ENCODE assay signal across 9 mouse cellular contexts in the genomic region with DNA sequence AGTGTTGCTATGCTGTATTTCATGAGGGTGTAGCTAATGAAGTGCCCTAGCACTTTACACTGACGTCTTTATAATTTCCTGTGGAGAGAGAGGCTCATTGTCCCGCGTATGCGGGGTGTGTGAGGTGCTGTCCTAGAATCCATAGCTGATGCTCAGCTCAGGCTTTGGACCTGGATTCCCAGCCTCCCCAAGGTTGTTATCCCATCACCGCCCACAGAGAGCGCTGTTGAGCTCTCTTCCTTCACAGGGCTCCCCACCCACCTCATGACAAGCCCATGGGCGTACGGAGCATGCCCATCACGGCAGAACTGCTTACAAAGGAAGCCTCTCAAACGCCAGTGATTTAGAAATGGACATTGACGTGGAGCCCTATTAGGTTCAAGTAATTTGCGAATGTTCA.
A peak's percentile ranks its signal among the peaks of the same experiment; 100 is the strongest.
DNase-seq lines count a peak whose midpoint lies in the region; ATAC-seq and TF ChIP-seq lines count a peak whose summit lies in the region.
"Had no signal": no experiment of that assay in that cellular context is flagged by ENCODE, and none has a peak within 500 bp of the region (broad histone marks: within the 10 kb centered on the region; RNA-seq: fewer than 3 reads in every experiment).

No protein-coding gene starts in this region.

- H3K4me3 ChIP-seq in gastrocnemius, adult 2 months: no peak overlapping the region
- H3K4me3 ChIP-seq in neural tube, embryonic 15.5 days (replicated peaks): no peak overlapping the region
- no peak overlapping the region for H3K4me3 ChIP-seq in midbrain, postnatal 0 days (ENCODE audit: low read depth, low read length)

- TF ChIP-seq CTCF in gastrocnemius, adult 2 months (IDR thresholded peaks at IDR 0.05): peak; percentile 11; the same call in 1 of the 2 replicates
- TF ChIP-seq CTCF in midbrain, postnatal 0 days (IDR thresholded peaks at IDR 0.05): peak; percentile 32

- peak; percentile 15; the same call in 1 of the 2 replicates for ATAC-seq in neural tube, embryonic 15.5 days (ENCODE audit: low FRiP score)
- ATAC-seq in midbrain, postnatal 0 days (ENCODE audit: low FRiP score): peak; percentile 42; the same call in 1 of the 2 replicates

- H3K4me2 ChIP-seq in neural tube, embryonic 15.5 days: no peak overlapping the region
- H3K4me2 ChIP-seq in midbrain, postnatal 0 days (ENCODE audit: low read depth, low read length, poor library complexity, severe bottlenecking): no peak overlapping the region

- intact Hi-C loops in gastrocnemius, adult 2 months (cut with DNase I): no loop called here
- intact Hi-C loops in gastrocnemius, postnatal 36 days (cut with DNase I): no loop called here

- H3K36me3 ChIP-seq in neural tube, embryonic 15.5 days: peaks cover 6% of the 10 kb centered on the region; the same call in 1 of the 2 replicates
- no peaks in the 10 kb centered on the region for H3K36me3 ChIP-seq in midbrain, postnatal 0 days (ENCODE audit: insufficient read depth, low read length)

- no peaks in the 10 kb centered on the region for H3K27me3 ChIP-seq in neural tube, embryonic 15.5 days (replicated peaks)
- no peaks in the 10 kb centered on the region for H3K27me3 ChIP-seq in midbrain, postnatal 0 days (ENCODE audit: insufficient read depth, low read length)

- no peak overlapping the region for H3K27ac ChIP-seq in gastrocnemius, adult 2 months
- H3K27ac ChIP-seq in neural tube, embryonic 15.5 days (replicated peaks): no peak overlapping the region
- no peak overlapping the region for H3K27ac ChIP-seq in midbrain, postnatal 0 days (ENCODE audit: low read depth, low read length)

- no peak overlapping the region for H3K9ac ChIP-seq in neural tube, embryonic 15.5 days (replicated peaks)
- H3K9ac ChIP-seq in midbrain, postnatal 0 days (replicated peaks; ENCODE audit: low read length, poor library complexity, severe bottlenecking): no peak overlapping the region

- 88% methylated on average over 12 of the region's 12 CpGs for WGBS in neural tube, embryonic 15.5 days
- WGBS in midbrain, postnatal 0 days: 77% methylated on average over 12 of the region's 12 CpGs

- DNase-seq in gastrocnemius, adult 2 months: no peak
- DNase-seq in gastrocnemius, postnatal 36 days: no peak
- DNase-seq in neural tube, embryonic 10.5 days (ENCODE audit: extremely low spot score, low spot score): no peak
- peak; percentile 48 to 59 for DNase-seq in cerebellum, adult 18-20 months
- no peak for DNase-seq in midbrain, postnatal 0 days (ENCODE audit: low spot score)
- DNase-seq in urinary bladder, adult 18-20 months (ENCODE audit: low spot score in 2 of 2): no peak
- no peak for DNase-seq in lung, postnatal 14 days
- DNase-seq: lung, postnatal 4 days had no signal

- no peaks in the 10 kb centered on the region for H3K9me3 ChIP-seq in neural tube, embryonic 15.5 days (replicated peaks)
- H3K9me3 ChIP-seq in midbrain, postnatal 0 days (ENCODE audit: low read length): no peaks in the 10 kb centered on the region

- H3K4me1 ChIP-seq in neural tube, embryonic 15.5 days: peaks cover 7% of the 10 kb centered on the region
- no peaks in the 10 kb centered on the region for H3K4me1 ChIP-seq in midbrain, postnatal 0 days (ENCODE audit: insufficient read depth, low read length)

Comparison
In these comparisons a context has a peak if more than half of its experiments do, and no peak if none do; other contexts are left out.
1. DNase-seq: peak in cerebellum, adult 18-20 months (2 of 2); none in gastrocnemius, adult 2 months (single experiment), gastrocnemius, postnatal 36 days (0 of 2), neural tube, embryonic 10.5 days (single experiment), midbrain, postnatal 0 days (single experiment), urinary bladder, adult 18-20 months (0 of 2) and lung, postnatal 14 days (single experiment).